Mouse (Mus musculus): Measurements from ENCODE around the gene Lmf2.

Lmf2 gene

DNA sequence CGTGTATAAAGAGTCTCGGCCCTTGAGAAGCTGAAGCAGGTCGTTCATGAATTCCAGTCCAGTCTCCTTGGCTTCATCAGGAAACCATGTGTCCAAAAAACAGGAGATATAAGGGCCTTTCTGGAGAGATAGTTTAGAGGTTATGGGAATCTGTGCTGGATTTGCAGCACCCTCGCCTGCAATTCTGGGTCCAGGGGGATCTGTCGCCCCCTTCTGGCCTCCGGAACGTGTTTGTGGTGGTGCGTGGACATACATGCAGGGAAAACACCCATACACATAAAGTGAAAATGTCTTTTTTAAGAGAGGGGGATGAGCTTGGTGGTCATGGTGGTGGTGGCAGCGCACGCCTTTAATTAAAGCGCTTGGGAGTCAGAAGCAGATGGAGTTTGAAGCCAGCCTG is 39.3 kb downstream of the Lmf2 start:
- no peak for DNase-seq (ENCODE audit: low spot score in 2 of 2)

DNA sequence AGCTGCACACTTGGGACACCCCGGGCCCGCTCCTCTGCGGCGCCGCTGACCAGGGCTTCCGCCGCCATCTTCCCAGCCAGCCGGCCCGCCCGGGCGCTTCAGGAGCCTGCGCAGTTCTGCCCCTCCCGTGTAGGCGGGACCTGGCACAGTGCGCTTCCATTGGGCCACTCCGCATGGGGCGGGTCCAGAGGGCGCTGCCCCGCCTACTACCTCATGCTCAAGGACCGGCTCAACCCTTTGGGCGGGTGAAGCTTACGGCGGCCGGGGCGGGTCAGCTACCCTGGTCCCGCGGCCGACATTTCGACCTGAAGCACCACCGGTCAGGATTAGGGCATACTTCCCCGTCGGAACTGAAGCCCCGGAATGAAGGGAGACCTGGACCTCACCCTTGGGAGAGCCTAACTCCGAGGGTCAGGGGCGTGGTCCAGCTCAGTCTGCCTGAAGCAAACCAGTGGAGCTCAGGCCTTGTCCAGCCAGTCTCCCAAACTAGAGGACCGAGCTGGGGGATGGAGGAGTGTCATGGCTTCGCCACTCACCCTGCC is 40.2 kb downstream of the Lmf2 start, which contains the start of gene Sbf1:
Gene Sbf1, minus strand, starts transcription at position 122 of the 542 bp plus-strand sequence.
- DNase-seq (ENCODE audit: low spot score in 2 of 2), result peak; percentile 92 to 97

DNA sequence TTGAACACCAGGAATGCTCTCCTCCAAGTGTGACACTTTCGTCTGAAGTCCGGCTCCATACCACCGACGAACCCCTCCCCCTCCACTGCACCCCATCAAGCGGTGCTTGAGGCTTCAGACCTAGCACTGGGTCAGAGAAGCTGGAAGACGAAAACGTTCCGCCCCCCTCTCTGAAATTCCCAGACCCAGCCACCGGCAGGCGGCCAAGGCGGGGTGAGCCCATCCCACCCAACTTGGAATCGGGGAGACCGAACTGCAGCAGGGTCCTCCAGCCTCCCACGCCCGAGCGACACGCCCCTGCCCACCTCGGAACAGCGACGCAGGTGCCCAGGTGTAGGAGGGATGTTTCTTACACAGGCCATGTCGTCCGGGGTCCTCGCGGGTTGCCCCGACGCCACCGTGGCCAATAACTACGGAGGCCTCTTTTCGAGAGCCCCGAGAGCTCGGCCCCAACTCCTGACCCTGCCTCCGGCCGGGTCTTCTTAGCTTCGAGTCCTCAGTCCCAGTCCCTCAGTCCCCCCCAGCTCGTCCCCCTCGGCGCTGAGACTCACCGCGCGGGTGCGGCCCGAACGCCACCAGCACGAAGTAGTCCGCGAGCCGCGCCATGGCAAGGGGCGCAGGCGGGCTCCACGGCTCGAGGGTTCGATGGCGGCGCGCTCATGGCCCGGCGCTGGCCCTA is 40.8 kb downstream of the Lmf2 start:
- DNase-seq (ENCODE audit: low spot score in 2 of 2), result peak in 1 of 2 experiments; percentile 34

DNA sequence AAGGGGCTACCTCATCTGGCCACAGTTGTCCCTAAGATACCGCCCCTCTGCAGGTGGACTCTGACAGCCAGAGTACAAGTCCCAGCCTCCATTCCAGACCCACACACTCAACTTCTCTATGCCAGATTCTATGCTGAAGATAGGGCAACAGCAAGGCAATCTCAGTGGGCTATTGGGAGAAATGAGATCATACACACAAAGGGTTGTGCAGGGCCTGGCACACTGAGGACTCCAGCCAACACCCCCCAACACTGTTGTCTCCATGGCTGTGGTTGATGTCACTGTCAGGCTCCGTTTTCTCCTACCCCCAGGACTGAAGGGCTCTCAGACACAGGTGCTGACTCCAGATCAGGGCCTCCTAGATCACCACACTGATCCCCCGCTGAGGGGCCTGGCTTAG is 41.4 kb downstream of the Lmf2 start:
- DNase-seq (ENCODE audit: low spot score in 2 of 2), result no peak

DNA sequence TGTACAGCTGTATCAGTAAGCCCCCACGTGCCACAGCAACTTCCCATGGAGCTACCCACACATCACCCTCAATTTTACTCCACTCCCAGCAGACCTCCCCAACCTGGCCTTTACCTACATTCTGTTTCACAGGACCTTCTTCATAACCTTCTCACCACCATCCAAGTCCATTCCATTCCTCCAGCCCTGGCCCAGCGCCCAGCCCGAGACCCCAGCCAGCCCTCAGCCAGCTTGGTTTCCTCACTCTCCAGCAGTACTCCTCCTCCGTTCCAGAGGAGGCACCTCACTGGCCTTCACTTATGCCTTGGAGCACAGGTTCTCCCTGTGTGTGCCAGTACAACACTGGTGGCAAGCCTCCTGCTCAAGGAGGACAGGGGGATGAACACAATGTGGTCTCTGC is 42.1 kb downstream of the Lmf2 start:
- DNase-seq (ENCODE audit: low spot score in 2 of 2), result no peak

DNA sequence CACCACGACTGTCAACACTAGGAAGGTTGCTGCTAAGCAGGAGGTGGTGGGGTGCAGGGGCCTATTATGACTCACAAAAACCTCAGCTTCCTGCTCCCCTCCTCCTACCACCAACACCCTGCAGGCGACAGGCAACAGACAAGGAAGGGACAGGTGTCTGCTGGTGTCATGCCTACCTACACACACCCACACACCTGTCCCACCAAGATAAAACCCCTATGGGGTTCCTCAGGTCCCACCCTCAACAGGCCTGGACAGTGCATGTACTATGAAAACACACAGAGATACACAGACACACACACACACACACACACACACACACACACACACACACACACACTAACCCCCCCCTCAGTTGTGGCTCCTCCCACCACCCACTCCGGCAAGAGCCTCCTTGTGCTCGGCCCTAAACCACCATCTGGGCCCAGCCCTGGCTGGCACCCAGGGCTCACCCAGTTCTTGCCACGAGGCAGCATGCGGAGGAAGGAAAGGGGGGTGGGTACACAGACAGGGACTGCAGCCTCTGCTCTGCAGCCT is 45.4 kb downstream of the Lmf2 start:
- DNase-seq (ENCODE audit: low spot score in 2 of 2), result no peak

DNA sequence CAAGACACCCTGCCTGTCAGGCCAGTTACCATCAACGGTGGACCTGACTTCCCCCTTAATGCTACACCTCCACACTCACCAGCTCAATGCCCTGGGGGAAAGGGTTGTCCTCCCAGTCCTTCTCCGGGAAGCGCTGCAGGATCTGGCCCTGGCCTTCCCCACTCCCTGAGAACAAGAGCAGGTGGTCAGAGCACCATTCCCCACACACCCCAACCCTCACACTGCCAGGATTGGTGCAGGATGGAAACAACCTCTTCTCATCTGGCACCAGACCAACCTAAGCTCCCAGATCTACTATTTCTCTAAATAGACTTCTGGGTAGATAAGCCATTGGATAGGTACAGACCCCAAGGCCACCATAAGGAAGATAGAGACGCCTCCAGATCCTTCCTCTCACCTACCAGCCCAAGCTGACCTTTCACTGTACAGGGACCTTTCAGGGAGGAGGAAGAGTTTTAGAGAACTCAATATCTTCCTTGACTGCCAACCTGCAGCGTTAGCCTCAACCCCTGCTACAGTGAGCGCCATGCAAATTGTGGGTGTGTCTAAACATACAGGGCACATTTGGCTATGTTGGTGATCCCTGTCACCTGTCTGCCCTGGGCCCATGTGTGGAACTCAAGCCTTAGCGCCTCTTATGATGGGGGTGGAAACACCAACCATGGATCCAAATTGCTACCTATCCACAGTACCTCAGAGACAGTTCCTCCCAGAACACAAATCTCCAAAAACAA is 46.9 kb downstream of the Lmf2 start:
- no peak for DNase-seq (ENCODE audit: low spot score in 2 of 2)

DNA sequence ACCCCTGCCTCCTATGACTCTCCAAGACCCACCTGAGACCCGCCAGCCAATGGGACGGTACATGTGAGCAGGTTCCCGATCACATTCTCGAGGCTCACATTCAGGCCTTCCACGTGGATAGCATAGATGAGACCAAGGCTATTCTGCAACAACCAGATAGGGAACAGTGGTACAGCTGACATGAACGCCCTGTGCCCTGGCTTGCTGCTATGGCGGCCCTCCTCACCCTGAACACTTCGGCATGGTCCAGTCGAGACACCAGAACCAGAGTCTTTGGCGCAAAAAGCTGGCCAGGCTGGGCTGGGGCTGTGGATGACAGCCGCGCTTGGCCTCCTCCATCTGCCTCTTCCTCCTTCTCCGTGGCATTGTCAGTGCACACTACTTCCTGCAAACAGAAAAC is 48.0 kb downstream of the Lmf2 start:
- DNase-seq (ENCODE audit: low spot score in 2 of 2), result no peak

DNA sequence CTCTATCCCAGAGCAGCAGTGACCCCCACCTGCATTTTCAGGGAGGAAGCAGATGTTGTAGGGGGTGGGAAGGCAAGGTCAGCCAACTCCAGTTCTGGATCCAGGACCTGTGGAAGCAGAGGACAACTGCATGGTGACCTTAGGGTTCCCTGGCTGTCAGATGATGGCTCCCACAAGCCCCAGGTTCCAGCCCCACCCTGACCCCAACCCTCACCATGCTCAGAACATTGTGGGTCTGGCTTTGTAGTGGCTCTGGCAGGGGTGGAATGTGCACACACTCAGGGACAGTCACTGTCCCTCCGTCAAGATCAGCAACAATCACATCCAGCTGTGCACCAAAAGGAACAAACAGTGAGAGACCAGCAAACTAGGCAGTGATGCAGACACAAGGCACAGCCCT is 49.5 kb downstream of the Lmf2 start:
- no peak for DNase-seq (ENCODE audit: low spot score in 2 of 2)
